Mouse (Mus musculus) thymus, postnatal 36 days (tissue): ENCODE measurements at regions not wholly inside any gene's neighbourhood (a gene's known extent, or its start where the extent isn't known, plus 50 kb on each side); places are given as distances from the start of the nearest gene placed in this dataset.
A peak's percentile ranks its signal among the peaks of the same experiment; 100 is the strongest.

ENCODE experiments used
- DNase-seq, 2 experiments: peaks; one replicate each; pipeline ENCODE4 v3.0.0; 2022; ENCODE audit warnings: mixed read lengths in 2 of 2

- DNase-seq: no peak
Observed at GRCm38 (mm10) chr15:50246418-50247186, 3638.1 kb upstream of the Gm7489 start.

DNA sequence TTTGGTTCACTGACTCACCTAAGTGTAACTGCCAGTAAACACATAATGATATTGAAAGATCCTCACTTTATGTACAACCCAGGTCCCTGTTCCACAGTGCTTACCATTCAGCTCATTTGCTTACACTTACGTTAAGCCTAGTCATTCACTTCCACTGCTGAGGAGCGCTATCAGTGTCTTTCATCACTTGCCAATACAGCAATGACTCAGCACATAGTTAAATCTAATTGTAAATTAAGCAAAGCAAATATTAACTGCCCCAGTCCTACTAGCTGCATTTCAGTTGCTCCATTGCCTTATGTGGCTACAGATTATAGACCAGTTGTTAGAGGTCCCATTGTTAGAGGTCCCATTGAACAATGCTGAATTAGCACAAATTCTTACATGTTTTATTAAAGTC lies 3624.6 kb upstream of the Gm7489 start:
- DNase-seq: no peak

DNA sequence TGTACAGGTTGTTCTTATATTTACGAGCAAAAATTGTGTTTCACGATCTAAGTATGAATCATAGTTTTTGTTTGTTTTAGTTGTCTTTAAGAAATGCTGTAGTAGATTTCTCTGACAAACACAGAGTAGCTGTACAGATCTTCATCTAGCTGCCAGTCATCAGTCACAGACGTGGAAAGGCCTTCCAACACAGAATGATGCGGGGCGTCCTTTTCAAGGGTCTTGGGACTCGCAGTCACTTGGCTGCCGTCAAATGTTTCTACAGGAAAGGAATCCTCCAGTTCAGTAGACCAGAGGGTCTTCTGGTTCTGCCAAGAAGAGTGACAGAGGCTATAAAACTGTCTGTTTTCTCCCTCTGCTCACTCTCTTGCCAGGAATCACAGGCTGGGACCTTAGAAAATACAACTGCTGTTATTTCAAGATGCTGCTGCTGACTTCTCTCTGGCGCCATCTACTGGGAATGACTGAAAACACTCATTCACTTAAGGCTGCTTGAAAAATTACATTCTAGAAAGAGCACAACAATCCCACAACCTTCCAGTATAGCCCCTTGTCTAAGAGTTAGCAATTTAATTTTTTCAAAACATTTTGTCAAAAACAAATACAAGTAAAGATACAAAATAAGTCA lies 3623.3 kb upstream of the Gm7489 start:
- DNase-seq: peak; percentile 24 to 34

DNA sequence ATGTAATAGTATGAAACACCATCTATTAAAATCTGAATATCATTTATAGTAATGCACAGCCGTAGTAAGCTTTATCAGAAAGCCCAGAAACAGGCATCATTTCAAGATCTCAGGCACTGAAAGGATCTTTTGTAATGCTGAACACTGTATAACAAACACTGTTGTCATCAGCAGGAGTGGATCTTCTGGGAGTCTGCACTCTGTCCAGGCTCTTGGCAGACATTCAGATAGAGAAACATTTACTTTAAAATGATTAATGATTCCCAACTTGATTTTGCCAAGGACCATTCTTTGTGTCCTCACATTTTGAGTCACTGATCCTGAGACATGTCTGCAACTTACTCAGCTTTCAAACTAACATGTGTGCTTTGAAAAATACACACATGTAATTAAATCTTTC lies 3617.2 kb upstream of the Gm7489 start:
- no peak for DNase-seq

GRCm38 (mm10) chr15:50271646-50272045 lies 3613.1 kb upstream of the Gm7489 start:
- DNase-seq: no peak

- DNase-seq: no peak
Observed at GRCm38 (mm10) chr15:50282576-50282975, 3602.1 kb upstream of the Gm7489 start.

DNA sequence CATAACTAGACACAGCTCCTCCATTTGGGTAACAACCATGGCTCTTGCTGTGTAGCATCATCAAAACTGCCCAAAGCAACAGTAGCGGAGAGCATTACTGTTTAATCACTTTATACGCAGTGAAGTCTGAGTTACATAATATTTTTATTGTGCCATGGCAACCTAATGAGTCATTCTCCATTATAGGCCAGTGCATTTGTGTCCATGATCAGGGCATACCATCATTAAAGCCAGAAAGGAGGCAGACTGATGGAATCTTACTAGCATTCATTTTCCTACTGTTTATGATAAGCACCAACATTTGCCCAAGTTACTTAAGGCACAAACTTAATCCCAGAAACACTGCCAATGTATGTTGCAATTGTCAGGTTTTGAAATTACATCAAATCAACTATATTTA lies 3601.2 kb upstream of the Gm7489 start:
- DNase-seq: no peak

DNA sequence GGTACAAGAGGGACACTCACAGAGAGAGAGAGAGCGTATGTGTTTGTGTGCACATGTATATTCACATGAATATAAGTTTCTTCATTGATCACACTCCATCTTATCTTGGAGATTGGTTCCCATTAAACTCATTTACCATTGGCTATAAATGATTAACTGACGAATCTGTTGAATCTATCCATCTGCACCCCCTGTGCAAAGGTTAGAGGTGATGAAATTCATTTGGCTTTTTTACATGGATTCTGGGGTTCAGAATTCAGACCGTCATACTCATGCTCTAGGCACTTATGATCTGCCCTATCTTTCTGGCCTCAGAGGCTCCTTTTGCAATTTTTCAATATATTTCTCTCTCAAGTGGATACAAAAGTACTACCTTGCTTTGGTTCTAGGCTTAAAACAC lies 3582.9 kb upstream of the Gm7489 start:
- DNase-seq: no peak

GRCm38 (mm10) chr15:50304085-50304484 lies 3580.6 kb upstream of the Gm7489 start:
- no peak for DNase-seq

GRCm38 (mm10) chr15:50320796-50321195 lies 3563.9 kb upstream of the Gm7489 start:
- no peak for DNase-seq

GRCm38 (mm10) chr15:50345536-50345935 lies 3539.2 kb upstream of the Gm7489 start:
- DNase-seq: no peak

DNA sequence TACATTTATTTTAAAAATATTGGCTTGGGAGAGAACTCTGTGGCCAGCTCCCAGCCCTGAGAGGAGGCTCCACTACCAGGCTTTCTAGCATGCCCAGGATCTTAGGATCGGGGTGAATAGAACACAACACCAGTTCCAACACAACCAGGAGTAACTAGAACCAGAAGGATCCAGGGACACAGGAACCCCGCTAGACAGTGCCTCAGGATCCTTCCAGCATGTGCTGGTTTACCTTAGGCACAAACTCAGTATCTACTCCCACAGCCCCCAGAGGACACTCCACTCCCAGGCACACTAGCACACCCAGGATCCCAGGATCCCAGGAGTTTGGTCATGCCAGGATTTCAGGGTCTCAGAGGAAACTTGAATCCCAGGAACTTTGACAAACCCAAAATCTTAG lies 3537.8 kb upstream of the Gm7489 start:
- no peak for DNase-seq

- DNase-seq: no peak
Observed at GRCm38 (mm10) chr15:50360033-50360988, 3524.4 kb upstream of the Gm7489 start.

DNA sequence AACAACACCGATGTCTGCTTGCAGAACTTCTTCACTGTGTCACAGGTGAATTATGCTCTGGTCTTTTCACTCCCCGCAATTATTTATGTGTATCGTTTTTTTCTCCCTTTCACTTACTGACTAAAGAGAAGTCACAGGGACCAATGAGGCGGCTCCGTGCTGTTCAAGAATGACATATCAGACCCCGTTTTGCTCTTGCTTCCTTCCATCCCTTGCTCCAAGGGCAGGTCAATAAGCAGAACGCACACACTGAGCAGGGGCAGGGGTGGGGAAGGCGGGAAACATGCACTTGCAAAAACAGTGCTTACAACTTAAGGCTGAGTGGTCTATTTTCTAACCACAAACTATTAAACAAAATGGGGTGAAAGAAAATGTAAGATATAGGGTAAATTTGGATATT lies 3523.4 kb upstream of the Gm7489 start:
- DNase-seq: peak in 1 of 2 experiments; percentile 11

GRCm38 (mm10) chr15:50361751-50362507 lies 3522.8 kb upstream of the Gm7489 start:
- no peak for DNase-seq

DNA sequence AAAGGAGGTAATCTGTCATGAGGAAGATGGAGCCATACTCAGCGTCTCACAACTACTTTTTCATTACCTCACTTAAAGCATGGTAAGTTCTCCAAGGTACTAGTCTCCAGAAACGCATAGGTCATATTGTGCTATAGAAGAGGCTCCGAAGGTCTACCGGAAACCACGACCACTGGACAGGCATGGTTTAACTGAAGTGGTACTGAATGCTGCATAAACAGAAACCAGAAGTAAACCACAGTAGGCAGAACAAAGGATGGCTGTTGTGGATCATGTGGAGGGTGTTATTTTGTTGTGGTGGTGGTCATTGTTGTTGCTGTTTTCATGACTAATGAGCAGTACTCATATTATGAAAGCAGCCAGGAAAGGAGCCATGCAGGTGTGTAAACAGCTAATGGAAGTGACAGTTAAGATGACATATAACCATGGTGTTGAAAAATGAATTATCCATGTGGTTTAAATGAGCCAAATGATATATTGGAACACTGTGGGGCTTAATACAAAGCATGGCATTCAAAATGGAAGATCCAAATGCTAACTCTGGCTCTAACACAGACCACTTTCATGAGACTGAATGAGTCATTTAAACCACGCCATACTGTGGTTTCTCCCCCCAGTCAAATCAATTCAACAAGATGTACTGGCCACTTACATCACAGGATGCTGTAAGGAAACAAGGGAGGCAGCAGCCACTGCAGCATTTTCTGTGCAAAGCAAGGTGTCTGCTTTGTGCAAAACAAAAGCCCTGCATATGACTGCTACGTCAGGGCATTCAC lies 3484.5 kb upstream of the Gm7489 start:
- no peak for DNase-seq

DNA sequence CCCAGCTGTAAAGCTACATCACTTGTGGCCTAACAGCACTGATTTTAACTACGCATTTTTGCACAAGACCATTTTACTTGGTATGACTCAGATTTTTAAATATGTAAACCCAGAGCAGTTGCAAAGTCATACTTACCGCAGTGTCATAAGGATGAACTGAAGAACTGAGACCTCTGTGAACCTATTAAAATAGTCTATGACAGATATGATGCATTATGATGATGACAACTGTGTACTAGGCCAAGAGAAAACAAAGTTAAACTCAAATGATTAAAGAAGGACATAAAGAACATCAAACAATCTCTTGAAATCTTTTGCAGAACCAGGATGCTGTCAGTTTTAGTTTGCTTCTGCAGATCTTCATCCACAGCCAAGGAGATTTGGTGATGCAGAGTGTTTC lies 3483.3 kb upstream of the Gm7489 start:
- no peak for DNase-seq

- no peak for DNase-seq
Observed at GRCm38 (mm10) chr15:50402551-50402950, 3482.2 kb upstream of the Gm7489 start.

DNA sequence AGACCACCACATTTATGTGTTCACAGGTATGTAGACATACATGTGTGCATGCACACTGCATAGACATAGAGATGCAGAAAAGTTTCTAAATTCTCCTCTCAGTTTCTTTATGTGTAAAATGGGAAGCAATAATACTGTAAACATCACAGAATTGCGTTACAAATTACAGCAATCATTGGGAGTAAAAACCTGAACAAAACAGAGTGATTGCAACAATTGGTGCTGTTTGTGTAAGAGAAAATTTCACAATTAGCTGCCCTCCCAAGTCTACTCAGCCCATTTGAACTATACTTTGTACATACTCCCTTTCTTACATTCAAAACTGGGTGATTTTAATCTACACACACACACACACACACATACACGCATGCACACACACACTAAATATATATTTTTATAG lies 3480.8 kb upstream of the Gm7489 start:
- no peak for DNase-seq

GRCm38 (mm10) chr15:50408985-50409384 lies 3475.7 kb upstream of the Gm7489 start:
- DNase-seq: no peak

DNA sequence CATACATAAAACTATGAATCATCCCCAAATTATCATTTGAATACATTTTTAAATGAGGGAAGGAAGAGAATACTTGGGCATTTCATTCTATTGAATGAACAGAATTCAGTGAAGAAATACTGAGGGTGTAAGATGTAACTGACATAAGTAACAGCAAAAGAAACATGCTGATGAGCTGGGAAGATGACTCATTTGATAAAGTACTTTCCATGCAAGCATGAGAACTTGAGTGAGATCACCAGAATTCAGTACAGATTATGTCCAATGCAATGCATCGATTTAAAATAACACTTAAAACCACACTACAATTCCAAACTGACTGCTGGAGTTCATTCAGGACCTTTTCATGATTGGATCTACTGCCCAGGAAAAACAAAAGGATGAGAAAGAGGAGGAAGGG lies 3467.1 kb upstream of the Gm7489 start:
- no peak for DNase-seq
